Mouse (Mus musculus) lung, adult 2 months (tissue): ENCODE measurements around the gene Car5a. TPM values are rescaled to one million over a fixed set of nuclear protein-coding genes. Genes with fewer than 3 reads are reported as not detected.

Experiments
- DNase-seq: peaks from one replicate; pipeline ENCODE4 v3.0.0; 2022
- H3K4me1 ChIP-seq: fragments of 200-500 bp; 2 replicates; pipeline ENCODE4 v1.6.1; 2011; ENCODE audit warnings: low read length; ENCODE audit not compliant: control insufficient read depth, insufficient read depth
- H3K4me3 ChIP-seq: fragments of 200-500 bp; replicated peaks from 2 replicates; pipeline ENCODE3; 2011; ENCODE audit warnings: low read depth, mild to moderate bottlenecking, control low read depth, low read length; ENCODE audit errors: extremely low read depth
- CTCF ChIP-seq: fragments of 200-500 bp; IDR thresholded peaks from 2 replicates; pipeline ENCODE4 v1.5.1; 2011; ENCODE audit warnings: mild to moderate bottlenecking, low read length, control low read depth; ENCODE audit not compliant: insufficient read depth
- POLR2A ChIP-seq: fragments of 200-500 bp; IDR thresholded peaks from 2 replicates; pipeline ENCODE4 v1.6.1; 2011; ENCODE audit warnings: low read depth, mild to moderate bottlenecking, control low read depth, low read length, borderline replicate concordance; ENCODE audit errors: extremely low read depth
- WGBS: fragments of 180-500 bp; shearing (Covaris S2); methylation state at CpG from one replicate; pipeline ENCODE4 v1.1.7; 2018; 5-methylcytosine and 5-hydroxymethylcytosine counted together
- polyA plus RNA-seq: library from polyadenylated mRNA; depleted of rRNA; stranded (reverse); fragments of >200 nt; gene quantifications from 2 replicates; pipeline ENCODE4 v1.2.3, GENCODE M21; 2012; rRNA removed

Gene Car5a
- polyA plus RNA-seq, 1 experiment: 0.18 TPM

- no peak for DNase-seq
- Histone ChIP-seq H3K4me3 (no peak overlapping the region), H3K4me1 (no peaks in the 10 kb centered on the region)
- 91% methylated on average over 3 of the region's 3 CpGs for WGBS
- no peak for TF ChIP-seq CTCF
- no peak for TF ChIP-seq POLR2A
These were observed 65.0 kb downstream of the Car5a start for GRCm38 (mm10) chr8:121879712-121880111.

- no peak for DNase-seq
- TF ChIP-seq CTCF (no peak), POLR2A (no peak)
- H3K4me1 ChIP-seq: no peaks in the 10 kb centered on the region
- WGBS: 74% methylated on average over 7 of the region's 7 CpGs
- no peak overlapping the region for H3K4me3 ChIP-seq
These were observed 66.8 kb downstream of the Car5a start for GRCm38 (mm10) chr8:121877828-121878480.

GRCm38 (mm10) chr8:121877212-121877611 is 67.5 kb downstream of the Car5a start:
- Histone ChIP-seq H3K4me3 (no peak overlapping the region), H3K4me1 (no peaks in the 10 kb centered on the region)
- TF ChIP-seq POLR2A (no peak), CTCF (no peak)
- 42% methylated on average over 5 of the region's 5 CpGs for WGBS
- DNase-seq: no peak

GRCm38 (mm10) chr8:121875517-121875916 is 69.2 kb downstream of the Car5a start:
- 69% methylated on average over 9 of the region's 9 CpGs for WGBS
- Histone ChIP-seq H3K4me3 (no peak overlapping the region), H3K4me1 (no peaks in the 10 kb centered on the region)
- TF ChIP-seq POLR2A: no peak
- TF ChIP-seq CTCF: no peak
- DNase-seq: no peak

- no peaks in the 10 kb centered on the region for H3K4me1 ChIP-seq
- 64% methylated on average over 3 of the region's 3 CpGs for WGBS
- no peak for TF ChIP-seq CTCF
- TF ChIP-seq POLR2A: no peak
- no peak overlapping the region for H3K4me3 ChIP-seq
- no peak for DNase-seq
These were observed 69.7 kb downstream of the Car5a start for GRCm38 (mm10) chr8:121875045-121875444.

- DNase-seq: peak; percentile 45
- no peaks in the 10 kb centered on the region for H3K4me1 ChIP-seq
- TF ChIP-seq CTCF (peak; percentile 74), POLR2A (no peak)
- WGBS: 45% methylated on average over 9 of the region's 9 CpGs
- no peak overlapping the region for H3K4me3 ChIP-seq
These were observed 70.7 kb downstream of the Car5a start for GRCm38 (mm10) chr8:121874031-121874430.

- DNase-seq: no peak
- no peak overlapping the region for H3K4me3 ChIP-seq
- TF ChIP-seq CTCF (no peak), POLR2A (no peak)
- no peaks in the 10 kb centered on the region for H3K4me1 ChIP-seq
- 19% methylated on average over 10 of the region's 10 CpGs for WGBS
These were observed 72.8 kb downstream of the Car5a start for GRCm38 (mm10) chr8:121871833-121872440.

GRCm38 (mm10) chr8:121870190-121870589 is 74.5 kb downstream of the Car5a start:
- TF ChIP-seq CTCF (no peak), POLR2A (no peak)
- no peaks in the 10 kb centered on the region for H3K4me1 ChIP-seq
- no peak overlapping the region for H3K4me3 ChIP-seq
- DNase-seq: no peak
- WGBS: 79% methylated on average over 2 of the region's 2 CpGs

GRCm38 (mm10) chr8:121868896-121869295 is 75.8 kb downstream of the Car5a start:
- Histone ChIP-seq H3K4me3 (no peak overlapping the region), H3K4me1 (no peaks in the 10 kb centered on the region)
- no peak for DNase-seq
- WGBS: 81% methylated on average over 7 of the region's 7 CpGs
- TF ChIP-seq POLR2A (no peak), CTCF (no peak)

GRCm38 (mm10) chr8:121868196-121868595 is 76.5 kb downstream of the Car5a start:
- WGBS: 81% methylated on average over 5 of the region's 5 CpGs

More at GRCm38 (mm10) chr8:121868196-121868595, 76.5 kb downstream of the Car5a start:
- Histone ChIP-seq H3K4me1 (no peaks in the 10 kb centered on the region), H3K4me3 (no peak overlapping the region)
- no peak for DNase-seq
- TF ChIP-seq POLR2A (no peak), CTCF (no peak)

Other genes starting within 250 kb of the Car5a start
- gene Jph3, start 215.3 kb downstream of the Car5a start, polyA plus RNA-seq: 0.06 and 0.10 TPM in 2 replicates
- gene Klhdc4, start 115.3 kb downstream of the Car5a start, polyA plus RNA-seq: 32.9 and 36.1 TPM in 2 replicates
- 11.4 and 12.1 TPM in 2 replicates for gene Slc7a5, start 37.2 kb downstream of the Car5a start, polyA plus RNA-seq
- gene Banp, start 4.8 kb upstream of the Car5a start, polyA plus RNA-seq: 55.2 and 57.8 TPM in 2 replicates